Mouse (Mus musculus) limb, embryonic 10.5 days (tissue): ENCODE data around the gene Galnt6. TPM values are rescaled to one million over a fixed set of nuclear protein-coding genes. Genes with fewer than 3 reads are reported as not detected.

ENCODE experiments used
- DNase-seq: peaks from one replicate; pipeline ENCODE4 v3.0.0-alpha.2; 2017; ENCODE audit warnings: low spot score
- H3K27ac ChIP-seq: fragments of 300-500 bp; sonication (generic); 2 replicates; pipeline ENCODE4 v1.5.1; 2016; ENCODE audit warnings: mild to moderate bottlenecking
- H3K27me3 ChIP-seq: fragments of 300-500 bp; sonication (generic); 2 replicates; pipeline ENCODE4 v1.6.1; 2016; ENCODE audit warnings: low read depth, mild to moderate bottlenecking; ENCODE audit not compliant: poor library complexity, severe bottlenecking
- H3K36me3 ChIP-seq: fragments of 300-500 bp; sonication (generic); 2 replicates; pipeline ENCODE4 v1.6.1; 2016; ENCODE audit warnings: mild to moderate bottlenecking, moderate library complexity
- H3K4me1 ChIP-seq: fragments of 300-500 bp; sonication (generic); 2 replicates; pipeline ENCODE4 v1.6.1; 2016
- H3K4me3 ChIP-seq: fragments of 300-500 bp; sonication (generic); 2 replicates; pipeline ENCODE4 v1.5.1; 2016; ENCODE audit warnings: mild to moderate bottlenecking, moderate library complexity
- H3K9me3 ChIP-seq: fragments of 300-500 bp; sonication (generic); replicated peaks from 2 replicates; pipeline ENCODE4 v1.6.1; 2016; ENCODE audit warnings: mild to moderate bottlenecking
- WGBS: fragments of 180-500 bp; shearing (Covaris S2); methylation state at CpG from one replicate; pipeline ENCODE4 v1.1.7; 2016; 5-methylcytosine and 5-hydroxymethylcytosine counted together
- microRNA-seq: library from miRNA; unstranded; fragments of <30 nt; microRNA quantifications from one replicate; pipeline ENCODE4, GENCODE M21; 2017
- polyA plus RNA-seq: library from polyadenylated mRNA; unstranded; fragments of >200 nt; fragmentation: Nextera tagmentation; extraction: Ambion mirVana; gene quantifications from 2 replicates; pipeline ENCODE4 v1.2.1, GENCODE M21; 2016

The Galnt6 gene
- polyA plus RNA-seq, 1 experiment from 2014 or later: 0.11 TPM

DNA sequence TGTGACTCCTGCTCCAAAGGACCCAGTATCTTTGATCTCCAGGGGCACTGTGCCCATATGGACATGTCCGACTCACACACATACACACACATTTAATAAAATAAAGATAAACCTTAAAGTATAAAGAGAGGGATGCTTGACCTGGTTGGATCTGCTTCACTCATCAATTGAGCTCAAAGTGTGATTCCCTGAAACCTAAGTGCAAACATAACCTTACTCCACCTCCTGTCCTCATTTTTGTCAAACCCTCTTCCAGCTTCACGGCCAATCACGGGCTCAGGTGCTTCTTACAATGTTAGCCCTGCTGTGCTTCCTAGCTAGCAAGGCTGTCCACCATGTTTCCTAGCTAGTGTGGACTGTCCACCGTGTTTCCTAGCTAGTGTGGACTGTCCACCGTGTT is 74.0 kb downstream of the Galnt6 start:
- no peak overlapping the region for H3K4me3 ChIP-seq
- WGBS: 90% methylated on average over 5 of the region's 5 CpGs
- no peak overlapping the region for H3K27ac ChIP-seq
- H3K4me1 ChIP-seq: peaks cover 3% of the 10 kb centered on the region; the same call in 1 of the 2 replicates
- no peaks in the 10 kb centered on the region for H3K27me3 ChIP-seq
- no peak for DNase-seq
- no peaks in the 10 kb centered on the region for H3K9me3 ChIP-seq
- H3K36me3 ChIP-seq: no peaks in the 10 kb centered on the region

DNA sequence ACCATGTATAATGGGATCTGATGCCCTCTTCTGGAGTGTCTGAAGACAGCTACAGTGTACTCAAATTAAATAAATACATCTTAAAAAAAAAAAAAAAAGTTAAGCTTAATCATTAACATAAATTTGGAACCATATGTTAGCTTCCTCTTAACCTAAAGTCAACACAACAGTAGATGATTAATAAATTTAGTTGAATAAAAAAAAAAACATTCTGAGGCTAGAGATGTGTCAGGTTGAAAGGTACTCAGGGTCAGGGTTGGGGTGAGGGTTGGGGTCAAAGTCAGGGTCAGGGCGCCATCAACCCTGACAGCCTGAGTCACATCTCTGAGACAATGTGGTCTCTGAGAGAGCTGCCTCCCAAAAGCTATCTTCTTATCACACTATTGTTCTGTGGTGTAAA is 74.9 kb downstream of the Galnt6 start:
- DNase-seq: no peak
- Histone ChIP-seq H3K4me1 (peaks cover 3% of the 10 kb centered on the region; the same call in 1 of the 2 replicates), H3K27me3 (no peaks in the 10 kb centered on the region), H3K9me3 (no peaks in the 10 kb centered on the region), H3K27ac (no peak overlapping the region), H3K4me3 (no peak overlapping the region), H3K36me3 (no peaks in the 10 kb centered on the region)
- WGBS: 85% methylated on average over 1 of the region's 1 CpGs

DNA sequence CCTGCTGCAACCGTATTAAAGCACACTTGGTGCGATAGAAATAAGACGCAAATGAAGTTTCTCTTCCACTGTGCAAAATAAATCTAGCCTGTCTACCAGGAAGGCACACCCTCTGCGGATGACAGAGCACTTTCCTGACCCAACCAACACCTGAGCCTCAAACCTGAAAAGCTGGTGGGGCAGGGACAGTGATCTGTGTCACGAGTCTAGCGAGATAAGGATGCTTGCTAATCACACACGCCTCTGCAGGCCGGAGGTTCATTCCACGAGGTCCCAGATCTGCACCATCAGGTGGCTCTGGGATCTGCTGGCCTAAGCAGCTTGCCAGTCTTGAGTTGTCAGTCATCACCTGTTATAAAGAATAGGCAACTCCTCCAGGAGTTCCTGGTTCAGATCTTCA is 77.6 kb downstream of the Galnt6 start:
- DNase-seq: no peak
- WGBS: 87% methylated on average over 9 of the region's 9 CpGs
- H3K27me3 ChIP-seq: no peaks in the 10 kb centered on the region

DNA sequence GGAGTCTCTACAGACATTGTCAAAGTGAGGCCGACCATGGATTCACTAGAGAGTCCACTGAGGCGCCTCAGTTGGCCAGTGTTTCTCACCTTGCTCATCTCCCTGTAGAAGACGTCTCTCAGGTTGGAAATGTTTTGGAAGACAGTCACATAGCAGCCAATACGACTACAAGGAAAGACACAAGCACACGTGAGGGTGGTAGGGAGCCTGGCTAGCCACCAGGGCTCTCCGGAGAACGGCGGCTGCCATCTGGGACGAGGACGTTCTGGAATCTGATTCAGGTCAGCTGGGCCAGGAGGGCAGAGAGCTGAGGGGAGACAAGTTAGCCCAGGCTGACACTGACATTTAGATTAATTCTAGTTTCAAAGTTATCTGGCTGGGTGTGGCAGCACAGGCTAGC is 79.1 kb downstream of the Galnt6 start:
- Histone ChIP-seq H3K4me3 (no peak overlapping the region), H3K4me1 (peaks cover 2% of the 10 kb centered on the region; the same call in 1 of the 2 replicates), H3K27me3 (no peaks in the 10 kb centered on the region), H3K27ac (no peak overlapping the region), H3K36me3 (no peaks in the 10 kb centered on the region), H3K9me3 (no peaks in the 10 kb centered on the region)
- DNase-seq: no peak
- WGBS: 81% methylated on average over 10 of the region's 10 CpGs

More for the DNA sequence above, 77.6 kb downstream of the Galnt6 start:
- Histone ChIP-seq H3K36me3 (no peaks in the 10 kb centered on the region), H3K27ac (no peak overlapping the region), H3K9me3 (no peaks in the 10 kb centered on the region), H3K4me3 (no peak overlapping the region), H3K4me1 (no peaks in the 10 kb centered on the region)

DNA sequence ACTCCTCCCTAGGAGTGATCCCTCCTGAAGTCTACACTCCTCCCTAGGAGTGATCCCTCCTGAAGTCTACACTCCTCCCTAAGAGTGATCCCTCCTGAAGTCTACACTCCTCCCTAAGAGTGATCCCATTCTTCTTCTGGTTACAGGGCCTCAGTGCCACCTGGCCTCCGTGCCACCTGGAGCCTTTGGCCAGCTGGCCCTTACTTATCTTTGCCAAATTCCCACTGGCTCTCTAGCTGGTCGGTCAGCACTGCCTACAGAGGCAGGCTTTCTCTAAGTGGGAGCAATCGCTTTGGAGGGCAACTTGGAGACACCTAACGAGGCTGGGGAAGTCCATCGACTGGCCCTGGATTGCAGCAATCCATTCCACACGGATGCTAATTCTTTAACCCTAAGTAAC is 83.0 kb downstream of the Galnt6 start:
- WGBS: 79% methylated on average over 6 of the region's 6 CpGs
- H3K9me3 ChIP-seq: no peaks in the 10 kb centered on the region
- DNase-seq: no peak
- H3K27ac ChIP-seq: no peak overlapping the region
- H3K36me3 ChIP-seq: no peaks in the 10 kb centered on the region
- H3K4me3 ChIP-seq: no peak overlapping the region
- peaks cover 7% of the 10 kb centered on the region; the same call in 1 of the 2 replicates for H3K27me3 ChIP-seq
- peaks cover 6% of the 10 kb centered on the region; the same call in 1 of the 2 replicates for H3K4me1 ChIP-seq

DNA sequence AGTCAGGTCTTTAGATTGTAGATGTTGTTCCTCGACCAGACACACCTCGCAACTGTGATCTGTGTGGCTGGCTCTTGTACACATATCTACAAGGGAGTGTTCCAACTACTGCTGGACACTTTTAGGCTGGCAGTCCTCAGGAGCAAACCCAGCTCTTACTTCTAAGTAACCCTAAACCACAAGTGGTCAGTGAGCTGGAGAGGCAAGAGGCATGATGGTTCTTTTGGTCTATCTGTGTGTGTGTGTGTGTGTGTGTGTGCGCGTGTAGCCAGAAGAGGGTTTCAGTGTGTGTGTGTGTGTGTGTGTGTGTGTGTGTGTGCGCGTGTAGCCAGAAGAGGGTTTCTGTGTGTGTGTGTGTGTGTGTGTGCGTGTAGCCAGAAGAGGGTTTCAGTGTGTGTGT is 86.7 kb downstream of the Galnt6 start:
- Histone ChIP-seq H3K4me3 (no peak overlapping the region), H3K4me1 (peaks cover 6% of the 10 kb centered on the region), H3K9me3 (no peaks in the 10 kb centered on the region), H3K27me3 (peaks cover 39% of the 10 kb centered on the region), H3K27ac (no peak overlapping the region), H3K36me3 (no peaks in the 10 kb centered on the region)
- WGBS: 91% methylated on average over 7 of the region's 7 CpGs
- DNase-seq: no peak

Small RNA genes lying within 50 kb of the gene (microRNA-seq; reads per million reads assigned to microRNA genes)
- gene Mir6961: not detected

Other genes with a start within 250 kb of the Galnt6 start
- 24.8 and 28.2 TPM in 2 replicates for gene Csrnp2, start 233.9 kb downstream of the Galnt6 start, polyA plus RNA-seq
- 29.9 and 44.5 TPM in 2 replicates for gene Tfcp2, start 177.4 kb downstream of the Galnt6 start, polyA plus RNA-seq
- 1.1 and 2.9 TPM in 2 replicates for gene Pou6f1, start 129.4 kb downstream of the Galnt6 start, polyA plus RNA-seq
- gene Dazap2, start 114.0 kb downstream of the Galnt6 start, polyA plus RNA-seq: 189 and 195 TPM in 2 replicates
- gene Smagp, start 92.4 kb downstream of the Galnt6 start, polyA plus RNA-seq: 5.0 and 6.7 TPM in 2 replicates
- 2.6 and 3.5 TPM in 2 replicates for gene Bin2, start 59.8 kb downstream of the Galnt6 start, polyA plus RNA-seq
- 0.74 and 1.7 TPM in 2 replicates for gene Cela1, start 41.5 kb downstream of the Galnt6 start, polyA plus RNA-seq
- gene Slc4a8, start 32.4 kb upstream of the Galnt6 start, polyA plus RNA-seq: 7.1 and 9.7 TPM in 2 replicates
- 3.9 and 4.3 TPM in 2 replicates for gene Scn8a, start 140.5 kb upstream of the Galnt6 start, polyA plus RNA-seq